Mouse (Mus musculus) heart, embryonic 14.5 days (tissue): ENCODE data around the gene Slc1a3. TPM values are rescaled to one million over a fixed set of nuclear protein-coding genes. Genes with fewer than 3 reads are reported as not detected.

Experiments
- ATAC-seq: fragments of 200-750 bp; cut with Nextera tagmentation; 2 replicates; pipeline ENCODE4 v1.8.0; 2017; ENCODE audit warnings: low read depth, moderate TSS enrichment; ENCODE audit not compliant: insufficient number of reproducible peaks, insufficient read depth, low FRiP score
- H3K27ac ChIP-seq, 2 experiments: fragments of 200-500 bp in 1 of 2; fragments of 300-500 bp in 1 of 2; sonication (generic) in 1 of 2; replicated peaks in 1 of 2; 2 replicates each; pipeline ENCODE4 v1.5.1; 2012 to 2014; ENCODE audit warnings: low read depth in 2 of 2, low read length in 2 of 2, control low read depth in 1 of 2, mild to moderate bottlenecking in 1 of 2, mixed read lengths in 1 of 2; ENCODE audit not compliant: control insufficient read depth in 1 of 2, insufficient read depth in 1 of 2
- H3K27me3 ChIP-seq: fragments of 300-500 bp; sonication (generic); 2 replicates; pipeline ENCODE4 v1.6.1; 2014; ENCODE audit warnings: mild to moderate bottlenecking, low read length, control low read depth; ENCODE audit not compliant: control insufficient read depth, insufficient read depth
- H3K36me3 ChIP-seq: fragments of 300-500 bp; sonication (generic); 2 replicates; pipeline ENCODE4 v1.6.1; 2014; ENCODE audit warnings: mild to moderate bottlenecking, control low read depth, low read length, mixed read lengths; ENCODE audit not compliant: control insufficient read depth, insufficient read depth
- H3K4me1 ChIP-seq, 2 experiments: fragments of 200-500 bp in 1 of 2; fragments of 300-500 bp in 1 of 2; sonication (generic) in 1 of 2; 2 replicates each; pipeline ENCODE4 v1.6.1; 2012 to 2014; ENCODE audit warnings: low read length in 2 of 2, control low read depth in 1 of 2, mixed read lengths in 1 of 2; ENCODE audit not compliant: control insufficient read depth in 2 of 2, insufficient read depth in 2 of 2
- H3K4me2 ChIP-seq: fragments of 300-500 bp; sonication (generic); 2 replicates; pipeline ENCODE4 v1.6.1; 2014; ENCODE audit warnings: mild to moderate bottlenecking, low read length
- H3K4me3 ChIP-seq, 2 experiments: fragments of 200-500 bp in 1 of 2; fragments of 300-500 bp in 1 of 2; sonication (generic) in 1 of 2; 2 replicates each; pipeline ENCODE4 v1.5.1; 2012 to 2014; ENCODE audit warnings: low read length in 2 of 2, mild to moderate bottlenecking in 2 of 2, control low read depth in 1 of 2, low read depth in 1 of 2, moderate library complexity in 1 of 2; ENCODE audit not compliant: control insufficient read depth in 1 of 2, insufficient read depth in 1 of 2
- H3K9ac ChIP-seq: fragments of 300-500 bp; sonication (generic); 2 replicates; pipeline ENCODE4 v1.6.1; 2014; ENCODE audit warnings: mild to moderate bottlenecking, low read length
- H3K9me3 ChIP-seq: fragments of 300-500 bp; sonication (generic); 2 replicates; pipeline ENCODE4 v1.6.1; 2016; ENCODE audit warnings: low read length, control low read depth; ENCODE audit not compliant: control insufficient read depth
- WGBS: fragments of 180-500 bp; shearing (Covaris S2); extraction: QIAGEN DNeasy Blood & Tissue Kit; methylation state at CpG from one replicate; pipeline ENCODE4 v1.1.7; 2014; 5-methylcytosine and 5-hydroxymethylcytosine counted together
- polyA plus RNA-seq: library from polyadenylated mRNA; unstranded; fragments of >200 nt; fragmentation: Nextera tagmentation; extraction: Ambion mirVana; gene quantifications from 2 replicates; pipeline ENCODE4 v1.2.1, GENCODE M21; 2014

The Slc1a3 gene
- polyA plus RNA-seq, 1 experiment from 2014 or later = 13.7 TPM

GRCm38 (mm10) chr15:8738156-8738555 is 27.6 kb upstream of the Slc1a3 start:
- Histone ChIP-seq H3K36me3 (no peaks in the 10 kb centered on the region), H3K4me2 (no peak overlapping the region), H3K4me1 (no peaks in the 10 kb centered on the region), H3K4me3 (no peak overlapping the region), H3K27me3 (no peaks in the 10 kb centered on the region), H3K27ac (no peak overlapping the region), H3K9ac (no peak overlapping the region), H3K9me3 (no peaks in the 10 kb centered on the region)
- 81% methylated on average over 5 of the region's 5 CpGs for WGBS
- ATAC-seq = no peak

GRCm38 (mm10) chr15:8734363-8734739 is 23.8 kb upstream of the Slc1a3 start:
- WGBS = 80% methylated on average over 6 of the region's 6 CpGs
- no peak overlapping the region for H3K27ac ChIP-seq
- H3K9ac ChIP-seq = no peak overlapping the region
- no peak overlapping the region for H3K4me3 ChIP-seq
- no peaks in the 10 kb centered on the region for H3K4me1 ChIP-seq
- no peaks in the 10 kb centered on the region for H3K9me3 ChIP-seq
- ATAC-seq = no peak
- no peak overlapping the region for H3K4me2 ChIP-seq
- no peaks in the 10 kb centered on the region for H3K27me3 ChIP-seq
- no peaks in the 10 kb centered on the region for H3K36me3 ChIP-seq

- Histone ChIP-seq H3K36me3 (no peaks in the 10 kb centered on the region), H3K9me3 (no peaks in the 10 kb centered on the region), H3K27ac (no peak overlapping the region), H3K4me2 (no peak overlapping the region), H3K9ac (no peak overlapping the region), H3K4me1 (no peaks in the 10 kb centered on the region), H3K27me3 (no peaks in the 10 kb centered on the region), H3K4me3 (no peak overlapping the region)
- no peak for ATAC-seq
- WGBS = 20% methylated on average over 7 of the region's 7 CpGs
Observed at GRCm38 (mm10) chr15:8733669-8734362, 23.3 kb upstream of the Slc1a3 start.

GRCm38 (mm10) chr15:8728861-8729260 is 18.3 kb upstream of the Slc1a3 start:
- Histone ChIP-seq H3K27me3 (no peaks in the 10 kb centered on the region), H3K9ac (no peak overlapping the region), H3K4me1 (no peaks in the 10 kb centered on the region), H3K9me3 (no peaks in the 10 kb centered on the region), H3K4me2 (no peak overlapping the region), H3K36me3 (no peaks in the 10 kb centered on the region), H3K27ac (no peak overlapping the region), H3K4me3 (no peak overlapping the region)
- WGBS = 93% methylated on average over 7 of the region's 7 CpGs
- ATAC-seq = no peak

- H3K27me3 ChIP-seq = no peaks in the 10 kb centered on the region
- WGBS = 54% methylated on average over 14 of the region's 14 CpGs
- H3K27ac ChIP-seq = no peak overlapping the region
- peaks cover 3 to 5% of the 10 kb centered on the region in 2 experiments; a peak in 3 of 4 replicates for H3K4me1 ChIP-seq
- H3K9me3 ChIP-seq = no peaks in the 10 kb centered on the region
- no peak for ATAC-seq
- H3K36me3 ChIP-seq = no peaks in the 10 kb centered on the region
- H3K4me3 ChIP-seq = no peak overlapping the region
- no peak overlapping the region for H3K9ac ChIP-seq
- no peak overlapping the region for H3K4me2 ChIP-seq
Observed at GRCm38 (mm10) chr15:8722386-8723100, 12.0 kb upstream of the Slc1a3 start.

GRCm38 (mm10) chr15:8721746-8722145 is 11.2 kb upstream of the Slc1a3 start:
- WGBS = 97% methylated on average over 3 of the region's 3 CpGs
- no peak overlapping the region for H3K4me3 ChIP-seq
- ATAC-seq = no peak
- no peaks in the 10 kb centered on the region for H3K36me3 ChIP-seq
- H3K27me3 ChIP-seq = no peaks in the 10 kb centered on the region
- no peak overlapping the region for H3K4me2 ChIP-seq
- no peaks in the 10 kb centered on the region for H3K9me3 ChIP-seq
- H3K27ac ChIP-seq = no peak overlapping the region
- H3K9ac ChIP-seq = no peak overlapping the region
- peaks cover 3 to 5% of the 10 kb centered on the region in 2 experiments; a peak in 3 of 4 replicates for H3K4me1 ChIP-seq

GRCm38 (mm10) chr15:8721005-8721404 is 10.4 kb upstream of the Slc1a3 start:
- Histone ChIP-seq H3K27ac (no peak overlapping the region), H3K9ac (no peak overlapping the region), H3K36me3 (no peaks in the 10 kb centered on the region), H3K9me3 (no peaks in the 10 kb centered on the region), H3K4me3 (no peak overlapping the region), H3K27me3 (no peaks in the 10 kb centered on the region), H3K4me2 (no peak overlapping the region), H3K4me1 (peaks cover 3 to 5% of the 10 kb centered on the region in 2 experiments; a peak in 3 of 4 replicates)
- no peak for ATAC-seq
- WGBS = 67% methylated on average over 3 of the region's 3 CpGs
